Mouse (Mus musculus) hindlimb bud, embryonic 11.5 days (tissue): ENCODE results near the gene Pnkp.

ENCODE experiments used
- DNase-seq: peaks from one replicate; pipeline ENCODE4 v3.0.0-alpha.2; 2012; ENCODE audit warnings: low read depth, low spot score; ENCODE audit errors: extremely low spot score

Pnkp gene

DNA sequence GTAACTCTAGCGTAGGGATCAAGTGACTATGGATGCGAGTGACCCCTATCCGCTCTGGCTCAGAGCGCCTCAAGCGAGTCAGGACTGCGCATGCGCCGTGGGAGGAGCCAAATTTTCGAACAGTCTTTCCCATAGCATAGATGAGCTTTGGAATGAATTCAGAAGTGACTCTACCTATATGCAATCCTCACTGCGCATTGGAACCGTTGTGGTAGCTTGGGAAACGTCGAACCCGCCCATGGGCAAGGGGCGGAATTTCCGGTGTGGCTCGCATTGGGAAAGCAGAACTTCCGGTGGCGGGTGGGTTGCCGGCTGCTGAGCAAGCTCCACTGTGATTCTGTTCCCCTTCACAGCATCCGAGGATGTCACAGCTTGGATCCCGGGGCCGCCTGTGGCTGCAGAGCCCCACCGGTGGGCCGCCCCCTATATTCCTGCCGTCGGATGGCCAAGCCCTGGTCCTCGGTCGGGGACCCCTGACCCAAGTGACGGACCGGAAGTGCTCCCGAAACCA lies at the start of gene Pnkp:
Gene Pnkp, plus strand, starts transcription at position 98 of the 511 bp plus-strand sequence.
- DNase-seq, result peak; percentile 67

DNA sequence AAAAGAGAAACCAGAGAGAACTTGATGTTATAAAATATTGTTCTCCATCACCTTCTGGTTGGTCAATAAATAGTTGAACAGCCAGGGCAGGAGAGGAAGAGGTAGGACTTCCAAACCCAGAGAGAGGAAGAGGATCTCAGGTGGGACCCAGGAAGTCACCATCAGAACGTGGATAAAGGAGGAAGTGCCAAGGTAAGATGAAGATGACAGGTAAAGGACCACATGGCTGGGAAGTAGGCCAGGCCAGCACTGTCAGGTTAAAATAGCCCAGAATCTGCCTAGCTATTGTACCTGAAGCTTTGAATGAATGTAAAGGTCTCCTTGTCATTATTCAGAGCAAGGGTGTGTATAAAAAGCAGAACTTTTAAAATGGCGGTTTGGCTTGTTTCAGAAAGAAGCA lies 48.0 kb upstream of the Pnkp start:
- DNase-seq, result no peak

DNA sequence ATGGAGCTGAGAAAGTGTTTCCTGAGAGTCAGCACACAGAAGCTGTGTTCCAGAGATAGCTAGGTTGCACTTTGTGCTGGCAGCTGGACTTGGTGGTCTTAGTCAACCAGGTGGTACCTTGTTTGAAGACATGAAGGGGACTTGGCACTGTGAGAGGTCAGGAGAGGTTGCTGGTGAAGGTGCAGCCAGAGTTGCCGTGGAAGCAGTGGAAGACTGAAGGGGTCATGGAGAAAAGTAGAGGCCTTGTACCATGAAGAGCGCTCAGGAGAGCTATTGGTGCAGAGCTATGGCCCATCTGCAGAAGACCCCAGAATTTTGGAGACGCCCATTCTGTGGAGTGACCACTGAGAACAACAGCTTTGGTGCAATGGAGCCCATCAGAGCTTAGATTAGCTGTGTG lies 47.5 kb upstream of the Pnkp start:
- no peak for DNase-seq

DNA sequence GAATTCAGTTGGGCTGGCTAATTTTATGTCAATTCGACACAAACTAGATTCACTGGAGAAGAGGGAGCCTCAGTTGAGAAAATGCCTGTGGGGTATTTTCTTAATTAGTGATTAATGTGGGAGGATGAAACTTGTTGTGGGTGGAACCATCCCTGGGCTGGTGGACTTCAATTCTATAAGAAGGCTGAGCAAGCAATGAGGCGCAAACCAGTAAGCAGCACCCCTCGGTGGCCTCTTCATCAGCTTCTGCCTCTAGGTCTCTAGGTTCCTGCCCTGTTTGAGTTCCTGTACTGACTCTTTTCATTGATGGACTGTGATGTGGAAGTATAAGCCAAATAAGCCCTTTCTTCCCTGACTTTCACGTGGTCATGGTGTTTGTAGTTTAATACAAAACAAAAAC lies 46.6 kb upstream of the Pnkp start:
- no peak for DNase-seq

DNA sequence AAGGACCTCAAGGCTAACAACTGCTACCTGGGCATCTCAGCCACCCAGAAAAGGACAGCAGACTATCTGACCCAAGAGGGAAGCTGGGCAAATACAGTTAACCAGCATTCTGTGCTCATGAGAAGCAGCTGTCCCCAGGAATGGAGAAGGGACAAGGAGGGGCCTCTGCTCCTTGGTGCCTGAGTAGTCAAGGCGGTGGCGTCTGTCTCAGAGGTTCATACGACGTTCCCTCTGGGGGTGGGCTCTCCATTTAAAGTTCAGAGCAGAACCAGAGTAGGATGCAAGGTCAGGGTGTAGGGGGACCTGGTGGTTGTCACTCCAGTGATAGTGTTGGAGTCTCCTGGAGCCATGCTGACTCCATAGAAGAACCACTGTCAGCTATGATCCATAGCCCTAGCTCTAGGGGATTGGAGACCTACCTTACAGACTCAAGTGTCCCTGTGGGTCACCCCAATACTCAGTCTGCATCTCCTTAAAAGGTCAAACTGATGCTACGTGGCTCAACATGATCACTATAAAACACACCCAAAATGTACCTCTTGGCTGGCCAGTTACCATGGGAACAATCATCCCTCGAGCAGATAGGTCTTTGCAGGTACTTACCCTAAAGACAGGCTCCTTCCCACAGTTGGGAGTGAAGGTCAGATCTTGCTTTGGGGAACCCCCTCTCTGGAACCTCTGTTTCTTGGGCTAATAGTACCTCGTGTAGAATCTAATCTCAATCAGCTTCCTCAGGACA lies 46.0 kb upstream of the Pnkp start:
- DNase-seq, result no peak

DNA sequence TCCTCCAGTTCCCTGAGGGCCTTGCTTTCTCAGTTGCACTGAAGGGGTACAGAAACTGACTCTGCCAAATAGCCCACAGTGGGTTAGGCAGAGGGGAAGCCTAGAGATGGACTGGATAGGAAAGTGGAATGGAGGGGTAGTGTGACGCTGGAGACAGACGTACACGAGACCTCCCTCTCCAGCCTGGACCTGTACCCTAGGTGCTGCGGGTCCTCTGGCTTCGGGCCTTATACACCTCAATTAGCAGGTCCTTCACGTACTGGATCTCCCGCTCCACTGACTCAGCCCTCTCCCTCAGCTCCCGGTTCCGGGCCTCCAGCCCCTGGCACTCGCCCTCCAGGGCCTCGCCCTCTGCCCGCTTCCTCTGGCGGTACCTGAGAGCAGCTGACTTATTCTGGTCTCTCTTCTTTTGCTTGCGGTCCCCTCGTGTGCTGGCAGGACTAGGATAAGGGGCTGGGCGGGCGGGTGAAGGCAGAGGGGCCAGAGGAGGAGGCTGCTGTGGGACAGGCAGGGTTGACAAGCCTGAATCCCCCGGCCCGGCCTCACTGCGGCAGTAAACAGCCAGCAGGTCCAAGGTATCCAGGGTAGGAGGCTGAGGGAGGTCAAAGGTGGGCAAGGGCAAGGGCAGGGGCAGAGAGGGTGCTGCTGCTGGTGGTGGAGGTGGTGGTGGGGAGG lies 44.2 kb upstream of the Pnkp start:
- DNase-seq, result no peak

DNA sequence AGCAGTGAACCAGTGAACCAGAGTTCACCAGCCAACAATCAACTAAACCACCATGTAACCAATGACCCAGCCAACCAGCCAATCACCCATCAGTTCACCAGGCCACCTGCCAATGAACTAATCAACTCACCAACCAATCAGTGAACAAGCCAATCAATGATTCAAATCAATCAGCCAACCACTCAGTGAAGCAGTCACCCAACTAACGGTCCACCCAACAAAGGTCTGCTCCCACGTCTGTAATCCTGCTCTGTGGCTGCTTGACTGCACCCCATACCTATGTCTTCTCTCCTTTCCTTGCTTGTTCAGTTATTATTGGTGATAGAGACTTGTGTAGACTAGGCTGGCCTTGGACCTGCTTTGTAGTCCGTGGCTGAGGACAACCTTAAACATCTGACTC lies 43.0 kb upstream of the Pnkp start:
- DNase-seq, result no peak

DNA sequence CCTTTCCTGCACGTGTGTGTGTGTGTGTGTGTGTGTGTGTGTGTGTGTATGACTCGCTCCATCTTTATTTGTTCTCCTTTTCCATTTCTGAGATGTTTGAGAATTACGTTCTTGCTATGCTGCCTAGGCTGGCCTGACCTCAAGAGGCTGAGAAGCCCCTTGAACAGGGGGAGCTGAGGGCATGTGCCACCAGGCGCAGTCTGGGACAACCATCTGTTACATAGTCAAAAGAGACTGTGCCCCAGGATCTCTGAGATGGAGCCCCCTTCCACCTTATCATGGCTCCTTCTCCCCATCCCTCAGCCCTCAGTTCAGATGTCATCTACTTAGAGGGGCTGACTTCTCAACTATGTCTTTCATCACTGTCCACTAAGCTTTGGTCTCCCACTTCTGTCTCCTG lies 42.5 kb upstream of the Pnkp start:
- DNase-seq, result no peak

DNA sequence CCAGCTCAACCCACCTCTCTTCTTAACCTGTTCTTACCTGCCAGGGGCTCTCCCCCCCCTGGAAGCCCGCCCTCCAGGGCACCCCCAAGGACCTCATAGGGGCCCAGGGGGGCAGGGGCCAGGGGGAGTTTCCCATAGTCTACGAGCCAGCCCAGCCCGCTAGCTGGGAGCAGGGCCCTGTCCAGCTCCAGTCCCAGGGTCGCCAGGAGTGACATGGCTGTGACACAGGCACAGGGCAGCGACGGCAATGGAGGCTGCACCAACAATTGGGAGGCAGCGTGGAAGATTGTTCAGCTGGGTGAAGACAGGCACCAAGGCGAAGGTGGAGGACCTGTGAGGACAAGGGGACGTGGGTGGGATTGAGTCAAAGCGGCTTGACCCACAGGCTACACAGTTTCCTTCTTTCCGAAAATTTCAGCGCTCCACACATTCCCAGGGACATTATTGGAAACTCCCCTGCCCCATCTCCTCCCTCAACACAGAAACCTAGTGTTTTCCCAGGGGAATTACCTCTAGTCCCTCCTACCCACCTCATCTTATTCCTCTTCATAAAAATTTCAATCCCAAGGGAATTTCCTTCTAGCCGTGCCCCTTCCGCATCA lies 41.9 kb upstream of the Pnkp start:
- no peak for DNase-seq

DNA sequence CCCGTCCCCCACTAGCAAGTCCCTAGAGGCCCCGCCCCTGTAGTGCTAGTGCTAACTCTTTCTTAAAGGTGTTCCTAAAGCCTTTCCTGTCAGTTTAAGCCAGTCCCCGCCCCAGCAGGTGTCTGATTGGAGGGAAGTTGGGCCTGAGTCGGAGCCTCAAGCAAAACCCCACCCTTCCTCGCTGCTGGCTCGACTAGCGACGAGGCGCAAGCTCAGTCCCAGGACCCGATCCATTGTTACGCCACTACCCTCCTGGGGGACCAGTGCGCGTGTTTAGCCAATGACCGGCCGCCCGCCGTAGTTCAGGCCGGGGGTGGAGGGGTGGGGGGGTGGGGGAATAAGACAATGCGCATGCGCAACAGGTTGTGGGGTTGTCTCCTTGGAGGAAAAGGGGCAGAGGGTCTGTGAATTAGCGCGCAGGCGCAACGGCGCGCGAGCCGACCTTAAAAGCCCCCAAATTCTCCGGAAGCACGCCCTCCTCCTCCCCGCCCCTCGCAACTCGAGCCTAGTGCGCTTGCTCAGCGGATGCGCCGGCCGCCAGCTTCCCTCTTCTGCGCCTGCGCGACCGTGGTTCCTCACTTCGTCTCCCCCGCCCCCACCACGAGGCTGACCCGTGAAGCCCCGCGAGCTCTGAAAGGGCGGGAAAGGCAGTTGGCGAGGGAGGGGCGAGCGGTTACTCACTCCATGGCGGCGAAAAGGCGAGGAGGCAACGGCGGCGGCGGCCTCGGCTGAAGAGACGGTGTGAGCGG lies 41.0 kb upstream of the Pnkp start, which contains the start of the genes Nup62 and Il4i1:
Gene Nup62, plus strand, starts transcription at position 368 of the 749 bp plus-strand sequence.
Gene Il4i1, plus strand, starts transcription at position 667 of the 749 bp plus-strand sequence.
- DNase-seq, result peak; percentile 98

DNA sequence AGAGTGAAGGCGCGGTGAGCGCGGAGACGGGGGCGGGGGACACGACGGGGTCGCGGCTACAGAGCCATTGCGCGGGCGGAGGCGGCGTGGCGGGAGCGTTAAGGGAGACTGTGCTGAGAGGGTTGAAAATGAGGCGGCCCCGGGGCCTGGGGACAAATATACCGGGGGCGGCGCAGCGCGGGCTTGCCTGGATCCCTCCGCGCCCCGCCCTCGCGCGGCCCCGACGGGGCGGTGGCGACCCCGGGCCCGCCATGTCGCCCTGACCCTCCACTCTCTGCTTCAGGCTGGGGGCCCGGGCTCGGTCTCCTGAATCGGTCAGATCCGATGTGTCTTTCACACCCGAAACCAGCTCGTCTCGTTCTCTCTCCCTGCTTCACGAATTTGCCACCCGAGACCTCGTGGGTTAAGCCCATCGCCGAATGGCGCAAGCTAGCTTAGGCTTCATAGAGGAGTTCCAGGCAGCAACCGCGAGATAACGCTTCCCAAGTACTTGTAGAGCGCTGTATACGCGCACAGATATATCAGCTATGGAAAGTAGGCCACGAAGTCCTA lies 40.4 kb upstream of the Pnkp start, which contains the start of gene Atf5:
Gene Atf5, minus strand, starts transcription at position 189 of the 552 bp plus-strand sequence.
- DNase-seq, result no peak

DNA sequence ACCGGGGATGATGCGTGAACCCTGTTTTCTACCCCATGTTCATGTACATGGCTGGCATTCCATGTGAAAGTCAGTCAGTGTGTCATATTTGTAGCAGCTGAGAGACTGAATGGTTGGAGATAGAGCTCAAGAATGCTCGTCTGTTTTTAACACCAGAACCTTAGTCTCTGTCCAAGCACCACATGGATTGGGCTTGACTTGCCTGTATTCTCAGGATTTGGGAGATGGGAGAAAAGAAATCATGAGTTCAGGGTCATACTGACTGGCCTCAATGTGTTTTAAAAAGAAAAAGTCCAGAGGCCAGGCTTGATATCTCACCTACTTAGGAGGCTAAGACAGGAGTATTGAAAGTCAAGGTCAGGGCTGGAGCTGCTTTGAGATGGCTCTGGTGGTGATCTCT lies 39.5 kb upstream of the Pnkp start:
- DNase-seq, result no peak

DNA sequence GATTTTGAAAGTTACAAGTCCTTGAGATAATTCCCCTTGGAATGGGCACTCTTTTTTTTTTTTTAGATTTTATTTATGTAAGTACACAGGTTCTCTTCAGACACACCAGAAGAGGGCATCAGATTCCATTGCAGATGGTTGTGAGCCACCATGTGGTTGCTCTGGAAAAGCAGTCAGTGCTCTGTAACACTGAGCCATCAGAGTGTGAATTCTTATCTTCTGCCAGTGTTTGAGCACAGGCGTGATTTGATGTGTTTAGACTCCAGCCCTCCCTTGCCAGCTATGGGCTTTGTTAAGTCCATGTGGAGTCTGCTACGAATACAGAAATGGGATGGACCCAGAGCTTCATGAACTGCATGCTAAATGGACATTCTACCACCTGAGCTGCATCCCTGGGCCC lies 38.8 kb upstream of the Pnkp start:
- DNase-seq, result no peak

DNA sequence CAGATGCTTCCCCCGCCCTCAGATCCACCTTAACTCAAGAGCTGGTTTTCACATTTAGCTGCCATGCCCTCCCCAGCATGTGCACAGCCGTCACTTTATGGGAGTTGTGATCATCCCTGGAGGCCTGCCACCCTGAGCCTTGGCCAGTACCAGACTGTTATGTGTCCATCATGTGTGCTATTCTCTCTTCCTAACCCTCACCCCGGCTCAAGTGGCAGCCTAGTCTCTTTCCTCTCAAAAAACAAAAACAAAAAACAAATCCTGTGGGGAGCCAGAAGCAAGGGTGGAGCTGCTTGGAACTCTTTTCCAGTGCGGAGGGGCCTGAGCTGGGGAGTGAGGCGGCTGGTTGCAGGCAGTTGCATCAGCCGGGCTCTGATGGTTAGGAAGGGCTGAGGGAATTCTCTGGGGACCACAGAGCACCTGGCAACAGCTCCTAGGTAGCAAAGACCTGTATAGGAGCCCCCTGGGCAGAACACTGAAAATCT lies 38.1 kb upstream of the Pnkp start:
- DNase-seq, result no peak

DNA sequence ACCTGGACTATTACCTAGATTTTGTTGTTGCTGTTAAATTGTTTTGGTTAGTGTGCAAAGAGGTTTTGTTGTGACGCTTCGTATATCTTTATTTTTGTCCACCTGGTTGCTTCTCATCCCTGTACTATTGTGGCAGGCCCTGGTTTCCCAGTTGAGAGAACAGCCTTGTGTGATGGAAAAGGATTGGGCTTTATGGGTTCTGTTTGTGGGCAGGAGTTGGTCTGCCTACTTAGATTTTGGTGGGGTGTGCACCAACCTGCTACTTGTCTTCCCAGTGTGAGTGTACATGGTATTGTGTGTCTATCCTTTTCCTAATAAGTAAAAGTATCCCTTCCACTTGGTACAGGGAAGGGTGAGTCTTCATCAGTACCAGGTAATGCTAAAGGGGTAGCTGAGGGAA lies 37.5 kb upstream of the Pnkp start:
- DNase-seq, result no peak

DNA sequence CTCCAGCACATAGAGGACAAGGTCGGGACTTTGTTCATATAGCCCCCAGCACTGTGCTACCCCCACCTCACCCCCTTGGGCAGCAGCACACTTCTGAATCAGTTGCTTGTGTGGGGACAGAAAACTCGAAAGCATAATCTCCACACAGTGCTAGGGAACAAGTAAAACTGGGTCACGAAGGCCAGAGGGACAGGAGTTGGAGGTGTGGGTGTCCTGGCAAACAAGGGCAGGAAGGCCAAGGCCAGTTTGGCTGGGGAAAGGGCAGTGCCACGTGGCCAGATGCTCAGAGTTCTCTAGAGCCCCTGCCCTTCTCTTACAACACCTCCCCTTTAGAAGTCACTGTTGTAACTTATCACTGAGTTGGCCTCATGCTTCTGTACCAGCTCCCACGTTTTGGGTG lies 37.1 kb upstream of the Pnkp start:
- no peak for DNase-seq

DNA sequence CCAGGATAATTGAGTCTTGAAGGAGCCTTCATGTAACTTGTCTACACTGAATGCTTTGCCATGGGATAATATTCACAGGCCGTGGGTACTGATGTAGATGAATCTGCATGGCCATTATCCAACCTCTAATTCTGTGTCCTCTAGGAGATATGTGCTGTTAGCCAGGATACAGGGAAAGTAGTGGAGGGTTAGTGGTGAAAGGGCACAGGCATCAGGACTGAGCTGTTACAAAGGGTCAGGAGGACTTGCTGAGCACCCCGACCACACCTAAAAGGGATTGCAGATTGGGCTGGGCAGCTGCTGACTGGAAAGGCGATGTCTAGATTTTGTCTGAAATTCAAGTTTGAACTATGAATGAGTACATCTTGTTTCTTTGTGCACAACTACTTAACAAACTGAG lies 36.4 kb upstream of the Pnkp start:
- no peak for DNase-seq

DNA sequence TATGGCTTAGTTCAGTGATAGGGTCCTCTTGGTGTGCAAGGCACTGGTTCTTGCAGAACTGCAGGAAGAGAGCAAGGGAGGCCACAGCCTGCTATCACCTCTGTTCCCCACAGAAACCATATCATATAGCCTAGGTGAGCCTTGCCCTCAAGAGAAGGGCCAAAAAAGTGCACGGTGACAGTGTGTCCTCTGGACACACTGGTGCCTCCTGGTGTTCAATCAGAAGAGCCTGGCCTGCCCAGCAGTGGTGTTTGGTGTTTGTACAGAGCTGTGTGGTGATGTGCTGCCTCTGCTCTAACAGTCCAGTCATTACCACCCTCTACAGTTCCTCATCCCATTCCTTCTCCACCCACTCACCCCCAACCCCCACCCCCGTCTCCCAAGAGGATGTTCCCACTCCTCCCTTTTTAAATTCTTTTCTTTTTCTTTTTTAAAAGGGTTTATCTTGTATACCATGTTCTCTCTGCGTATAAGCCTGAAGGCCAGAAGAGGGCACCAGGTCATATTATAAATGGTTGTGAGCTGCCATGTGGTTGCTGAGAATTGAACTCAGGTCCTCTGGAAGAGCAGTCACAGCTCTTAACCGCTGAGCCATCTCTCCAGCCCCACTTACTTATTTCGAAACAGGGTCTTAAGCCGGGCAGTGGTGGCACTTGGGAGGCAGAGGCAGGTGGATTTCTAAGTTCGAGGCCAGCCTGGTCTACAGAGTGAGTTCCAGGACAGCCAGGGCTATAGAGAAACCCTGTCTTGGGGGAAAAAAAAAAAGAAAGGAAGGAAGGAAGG lies 35.1 kb upstream of the Pnkp start:
- no peak for DNase-seq

DNA sequence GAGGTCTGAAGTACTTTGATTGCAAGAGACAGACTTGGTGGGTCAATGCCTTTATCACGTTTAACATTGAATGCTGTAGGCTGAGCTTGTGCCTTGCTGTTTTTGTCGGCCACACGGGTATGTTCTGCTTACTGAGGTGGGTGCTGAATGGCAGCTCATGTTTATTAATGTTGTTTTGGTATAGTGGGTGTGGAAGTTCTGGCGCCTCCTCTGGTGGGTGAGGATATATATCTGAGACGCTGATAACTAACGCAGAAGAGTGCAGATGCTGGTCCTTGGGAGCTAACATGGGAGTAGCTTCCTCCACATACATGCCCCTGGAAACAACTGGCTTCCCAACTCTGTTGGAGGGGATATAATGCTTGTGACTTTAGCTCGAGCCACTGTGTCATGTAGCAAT lies 33.5 kb upstream of the Pnkp start:
- DNase-seq, result no peak

DNA sequence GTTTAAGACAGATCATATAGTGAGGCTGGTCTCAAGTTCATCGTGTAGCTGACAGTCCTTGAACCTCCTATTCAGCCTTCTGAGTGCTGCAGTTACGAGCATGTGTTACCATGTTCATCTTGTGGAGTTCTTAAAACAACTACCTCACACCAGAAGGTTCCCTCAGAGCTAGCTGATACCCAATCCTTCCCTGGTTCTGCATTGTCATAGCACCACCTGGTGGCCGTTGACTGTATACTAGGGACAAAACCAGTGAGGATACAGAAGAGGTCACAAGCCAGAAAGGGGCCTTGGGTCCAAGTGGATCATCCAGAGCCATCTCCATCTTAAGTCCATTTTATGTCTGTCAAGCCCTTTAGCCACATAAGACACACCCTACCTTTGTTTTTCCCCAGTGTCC lies 32.1 kb upstream of the Pnkp start:
- peak; percentile 42 for DNase-seq
